Mouse (Mus musculus) neural tube, embryonic 13.5 days (tissue): Measurements from ENCODE around the gene Myo6. TPM values are rescaled to one million over a fixed set of nuclear protein-coding genes. Genes with fewer than 3 reads are reported as not detected.

ENCODE experiments used
- ATAC-seq: fragments of 200-750 bp; cut with Nextera tagmentation; 2 replicates; pipeline ENCODE4 v1.8.0; 2017; ENCODE audit warnings: low read depth, mild to moderate bottlenecking, moderate TSS enrichment, moderate library complexity
- H3K27ac ChIP-seq: fragments of 300-500 bp; sonication (generic); replicated peaks from 2 replicates; pipeline ENCODE4 v1.5.1; 2015; ENCODE audit warnings: moderate library complexity, mild to moderate bottlenecking, inconsistent platforms
- H3K27me3 ChIP-seq: fragments of 300-500 bp; sonication (generic); 2 replicates; pipeline ENCODE4 v1.6.1; 2015; ENCODE audit warnings: mild to moderate bottlenecking, inconsistent platforms
- H3K36me3 ChIP-seq: fragments of 300-500 bp; sonication (generic); 2 replicates; pipeline ENCODE4 v1.6.1; 2015; ENCODE audit warnings: mild to moderate bottlenecking, inconsistent platforms
- H3K4me1 ChIP-seq: fragments of 300-500 bp; sonication (generic); replicated peaks from 2 replicates; pipeline ENCODE4 v1.6.1; 2015; ENCODE audit warnings: inconsistent platforms
- H3K4me2 ChIP-seq: fragments of 300-500 bp; sonication (generic); 2 replicates; pipeline ENCODE4 v1.6.1; 2015; ENCODE audit warnings: inconsistent platforms, mild to moderate bottlenecking, moderate library complexity
- H3K4me3 ChIP-seq: fragments of 300-500 bp; sonication (generic); 2 replicates; pipeline ENCODE4 v1.5.1; 2015; ENCODE audit warnings: mild to moderate bottlenecking, inconsistent platforms
- H3K9ac ChIP-seq: fragments of 300-500 bp; sonication (generic); 2 replicates; pipeline ENCODE4 v1.6.1; 2015; ENCODE audit warnings: moderate library complexity, mild to moderate bottlenecking, inconsistent platforms
- H3K9me3 ChIP-seq: fragments of 300-500 bp; sonication (generic); 2 replicates; pipeline ENCODE4 v1.6.1; 2016; ENCODE audit warnings: inconsistent platforms
- WGBS: fragments of 180-500 bp; shearing (Covaris S2); methylation state at CpG from one replicate; pipeline ENCODE4 v1.1.7; 2015; 5-methylcytosine and 5-hydroxymethylcytosine counted together
- polyA plus RNA-seq: library from polyadenylated mRNA; unstranded; fragments of >200 nt; fragmentation: Nextera tagmentation; extraction: Ambion mirVana; gene quantifications from 2 replicates; pipeline ENCODE4 v1.2.1, GENCODE M21; 2015

Gene Myo6
- polyA plus RNA-seq, 1 experiment from 2014 or later: 16.2 TPM

GRCm38 (mm10) chr9:80351678-80352331, 187.0 kb downstream of the Myo6 start:
- no peaks in the 10 kb centered on the region for H3K9me3 ChIP-seq
- ATAC-seq: peak; percentile 59; the same call in 1 of the 2 replicates
- peak overlapping the region; percentile 28 for H3K4me2 ChIP-seq
- no peak overlapping the region for H3K27ac ChIP-seq
- H3K27me3 ChIP-seq: no peaks in the 10 kb centered on the region
- no peaks in the 10 kb centered on the region for H3K4me1 ChIP-seq
- WGBS: 26% methylated on average over 20 of the region's 20 CpGs
- H3K4me3 ChIP-seq: no peak overlapping the region
- H3K9ac ChIP-seq: no peak overlapping the region
- no peaks in the 10 kb centered on the region for H3K36me3 ChIP-seq

GRCm38 (mm10) chr9:80360063-80360462, 195.2 kb downstream of the Myo6 start:
- H3K27me3 ChIP-seq: no peaks in the 10 kb centered on the region
- ATAC-seq: no peak

More at GRCm38 (mm10) chr9:80360063-80360462, 195.2 kb downstream of the Myo6 start:
- Histone ChIP-seq H3K4me2 (no peak overlapping the region), H3K4me3 (no peak overlapping the region), H3K9ac (no peak overlapping the region), H3K9me3 (no peaks in the 10 kb centered on the region), H3K4me1 (no peaks in the 10 kb centered on the region), H3K36me3 (no peaks in the 10 kb centered on the region), H3K27ac (no peak overlapping the region)

Other genes with a start within 250 kb of the Myo6 start
- gene Filip1, start 152.2 kb upstream of the Myo6 start, polyA plus RNA-seq: 2.4 and 3.2 TPM in 2 replicates
- gene Senp6, start 98.1 kb upstream of the Myo6 start, polyA plus RNA-seq: 60.6 and 69.5 TPM in 2 replicates